Mouse (Mus musculus): ENCODE results near the gene Vmn2r61. TPM values are rescaled to one million over a fixed set of nuclear protein-coding genes. Genes with fewer than 3 reads are reported as not detected.

Gene Vmn2r61
- polyA plus RNA-seq (2017; shearing (Covaris generic)) = not detected

DNA sequence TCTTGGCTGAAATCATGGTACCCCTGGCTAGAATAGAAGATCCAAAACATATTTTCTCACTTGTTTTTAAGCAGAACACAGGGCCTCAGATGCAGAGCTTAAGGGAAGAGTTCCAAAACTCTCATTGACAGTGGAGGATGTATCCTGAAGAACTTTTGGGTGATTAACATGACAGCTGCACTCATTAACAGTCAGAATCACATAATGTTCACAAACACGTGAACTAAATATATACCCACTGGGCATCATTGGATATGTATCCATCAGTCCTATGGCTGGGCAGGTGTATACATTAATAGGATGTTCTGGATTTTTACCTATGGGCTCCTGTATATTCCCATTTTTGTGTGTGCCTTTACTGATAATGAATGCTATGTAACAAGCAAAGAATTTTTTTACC, at the start of gene Vmn2r61:
Vmn2r61 (plus strand) TSS at position 301 of the 400 bp plus-strand sequence.
- ATAC-seq = no peak

Other genes starting within 250 kb of the Vmn2r61 start
- under 1 TPM in 1 of 3 experiments, not detected in 2; 0.09 TPM for gene Vmn2r59, start 201.0 kb upstream of the Vmn2r61 start, polyA plus RNA-seq (2017; shearing (Covaris generic))
- gene Vmn2r60, start 152.3 kb upstream of the Vmn2r61 start, polyA plus RNA-seq (2017; shearing (Covaris generic)) = under 1 TPM in 2 of 3 experiments, not detected in 1; 0.03 to 0.08 TPM
- not detected for gene 4933421I07Rik, start 188.1 kb downstream of the Vmn2r61 start, polyA plus RNA-seq (2017; shearing (Covaris generic))
- 10 to 100 TPM; 26.2 to 35.3 (median 28.8) TPM for gene Zfp141, start 245.7 kb downstream of the Vmn2r61 start, polyA plus RNA-seq (2017; shearing (Covaris generic))

All from inflammation-experienced regulatory T-cells, adult 6 months (primary cell).